Mouse (Mus musculus) central nervous system, embryonic 14 days (tissue): ENCODE measurements around the gene Podnl1. TPM values are rescaled to one million over a fixed set of nuclear protein-coding genes. Genes with fewer than 3 reads are reported as not detected.

ENCODE experiments used
- polyA plus RNA-seq: library from polyadenylated mRNA; depleted of rRNA; stranded (reverse); fragments of >200 nt; gene quantifications from 2 replicates; pipeline ENCODE4 v1.2.3, GENCODE M21; 2012; rRNA removed

The Podnl1 gene
- polyA plus RNA-seq: 0.18 and 0.85 TPM in 2 replicates

GRCm38 (mm10) chr8:84125656-84126055 is at the start of gene Podnl1:
Podnl1 (plus strand) TSS chr8:84125989.

GRCm38 (mm10) chr8:84104697-84105609 is 20.8 kb upstream of the Podnl1 start, which contains the start of gene Dcaf15:
Dcaf15 (minus strand) TSS chr8:84104768.

GRCm38 (mm10) chr8:84147769-84148530 is 22.2 kb downstream of the Podnl1 start, which contains the start of the genes Cc2d1a and 4930432K21Rik:
Cc2d1a (minus strand) TSS chr8:84147936.
4930432K21Rik (plus strand) TSS chr8:84148025.

Other genes with a start within 250 kb of the Podnl1 start
- 200 and 205 TPM in 2 replicates for gene Adgrl1, start 225.9 kb upstream of the Podnl1 start, polyA plus RNA-seq
- 0.63 and 0.70 TPM in 2 replicates for gene Gm10644, start 170.8 kb upstream of the Podnl1 start, polyA plus RNA-seq
- gene Asf1b, start 170.5 kb upstream of the Podnl1 start, polyA plus RNA-seq: 29.1 and 31.7 TPM in 2 replicates
- 120 and 126 TPM in 2 replicates for gene Prkaca, start 153.0 kb upstream of the Podnl1 start, polyA plus RNA-seq
- 80.0 and 80.3 TPM in 2 replicates for gene Samd1, start 128.3 kb upstream of the Podnl1 start, polyA plus RNA-seq
- gene 1700067K01Rik, start 124.5 kb upstream of the Podnl1 start, polyA plus RNA-seq: 0.45 and 0.88 TPM in 2 replicates
- gene 2210011C24Rik, start 113.8 kb upstream of the Podnl1 start, polyA plus RNA-seq: 0.12 and 0.15 TPM in 2 replicates
- gene Palm3, start 104.5 kb upstream of the Podnl1 start, polyA plus RNA-seq: 3.1 and 4.9 TPM in 2 replicates
- 0.50 and 0.90 TPM in 2 replicates for gene Il27ra, start 83.4 kb upstream of the Podnl1 start, polyA plus RNA-seq
- gene Rln3, start 81.0 kb upstream of the Podnl1 start, polyA plus RNA-seq: 0.10 and 0.39 TPM in 2 replicates
- gene Gm10643, start 60.9 kb upstream of the Podnl1 start, polyA plus RNA-seq: 2.6 TPM in 2 replicates
- gene Rfx1, start 59.2 kb upstream of the Podnl1 start, polyA plus RNA-seq: 30.3 and 36.4 TPM in 2 replicates
- gene Dcaf15, start 21.2 kb upstream of the Podnl1 start, polyA plus RNA-seq: 110 and 117 TPM in 2 replicates
- gene Cc2d1a, start 21.9 kb downstream of the Podnl1 start, polyA plus RNA-seq: 40.1 and 44.7 TPM in 2 replicates
- 2.1 and 2.6 TPM in 2 replicates for gene 4930432K21Rik, start 22.0 kb downstream of the Podnl1 start, polyA plus RNA-seq
- gene Nanos3, start 59.2 kb downstream of the Podnl1 start, polyA plus RNA-seq: 7.3 and 8.5 TPM in 2 replicates
- 46.8 and 54.4 TPM in 2 replicates for gene Zswim4, start 111.1 kb downstream of the Podnl1 start, polyA plus RNA-seq
- gene D8Ertd738e, start 123.7 kb downstream of the Podnl1 start, polyA plus RNA-seq: 236 and 241 TPM in 2 replicates
- 36.9 and 41.9 TPM in 2 replicates for gene Mri1, start 131.3 kb downstream of the Podnl1 start, polyA plus RNA-seq
- 49.7 and 56.7 TPM in 2 replicates for gene Ccdc130, start 144.4 kb downstream of the Podnl1 start, polyA plus RNA-seq